Mouse (Mus musculus) right cerebral cortex, postnatal 10 days (tissue): ENCODE measurements at regions not wholly inside any gene's neighbourhood (a gene's known extent, or its start where the extent isn't known, plus 50 kb on each side); places are given as distances from the start of the nearest gene placed in this dataset.
A peak's percentile ranks its signal among the peaks of the same experiment; 100 is the strongest.

ENCODE experiments used
- DNase-seq, 2 experiments: peaks; one replicate each; pipeline ENCODE4 v3.0.0; 2021; ENCODE audit warnings: low spot score in 2 of 2

GRCm38 (mm10) chr10:98292140-98292539 lies 565.6 kb upstream of the C030005K15Rik start:
- no peak for DNase-seq

GRCm38 (mm10) chr10:98305667-98306066 lies 579.1 kb upstream of the C030005K15Rik start:
- DNase-seq = no peak

GRCm38 (mm10) chr10:98309667-98310066 lies 583.1 kb upstream of the C030005K15Rik start:
- no peak for DNase-seq

- DNase-seq = no peak
Observed at GRCm38 (mm10) chr10:98311403-98311802, 584.8 kb upstream of the C030005K15Rik start.

- DNase-seq = no peak
Observed at GRCm38 (mm10) chr10:98318416-98318815, 591.9 kb upstream of the C030005K15Rik start.

GRCm38 (mm10) chr10:98323846-98324245 lies 590.4 kb upstream of the Atp2b1 start:
- DNase-seq = no peak

GRCm38 (mm10) chr10:98324591-98324990 lies 589.6 kb upstream of the Atp2b1 start:
- no peak for DNase-seq

- DNase-seq = no peak
Observed at GRCm38 (mm10) chr10:98325720-98326119, 588.5 kb upstream of the Atp2b1 start.

- no peak for DNase-seq
Observed at GRCm38 (mm10) chr10:98332682-98333081, 581.5 kb upstream of the Atp2b1 start.

GRCm38 (mm10) chr10:98333411-98334067 lies 580.7 kb upstream of the Atp2b1 start:
- DNase-seq = no peak

- DNase-seq = peak in 1 of 2 experiments; percentile 23
Observed at GRCm38 (mm10) chr10:98343827-98344226, 570.4 kb upstream of the Atp2b1 start.

- DNase-seq = peak; percentile 58 to 68
Observed at GRCm38 (mm10) chr10:98349466-98349865, 564.7 kb upstream of the Atp2b1 start.

- no peak for DNase-seq
Observed at GRCm38 (mm10) chr10:98350318-98350926, 563.8 kb upstream of the Atp2b1 start.

GRCm38 (mm10) chr10:98352061-98352460 lies 562.1 kb upstream of the Atp2b1 start:
- DNase-seq = no peak

- DNase-seq = no peak
Observed at GRCm38 (mm10) chr10:98354486-98354885, 559.7 kb upstream of the Atp2b1 start.

- DNase-seq = no peak
Observed at GRCm38 (mm10) chr10:98364604-98365003, 549.6 kb upstream of the Atp2b1 start.

GRCm38 (mm10) chr10:98372561-98372960 lies 541.6 kb upstream of the Atp2b1 start:
- DNase-seq = no peak

- no peak for DNase-seq
Observed at GRCm38 (mm10) chr10:98373314-98373713, 540.9 kb upstream of the Atp2b1 start.

- DNase-seq = no peak
Observed at GRCm38 (mm10) chr10:98374684-98375083, 539.5 kb upstream of the Atp2b1 start.

- DNase-seq = no peak
Observed at GRCm38 (mm10) chr10:98388543-98388942, 525.7 kb upstream of the Atp2b1 start.

- DNase-seq = peak; percentile 26 to 46
Observed at GRCm38 (mm10) chr10:98399864-98400263, 514.3 kb upstream of the Atp2b1 start.

- peak in 1 of 2 experiments; percentile 24 for DNase-seq
Observed at GRCm38 (mm10) chr10:98417807-98418743, 496.1 kb upstream of the Atp2b1 start.
